29 mouse cellular contexts compared by ENCODE assay signal in genomic region chr2:7328018-7328899, GRCm38 (mm10).
A peak's percentile ranks its signal among the peaks of the same experiment; 100 is the strongest.
DNase-seq lines count a peak whose midpoint lies in the region; ATAC-seq lines count a peak whose summit lies in the region.
"Had no signal": no experiment of that assay in that cellular context is flagged by ENCODE, and none has a peak within 500 bp of the region (broad histone marks: within the 10 kb centered on the region; RNA-seq: fewer than 3 reads in every experiment).

No protein-coding gene starts in this region.

- H3K9ac ChIP-seq in heart, embryonic 15.5 days = no peak overlapping the region
- H3K9ac ChIP-seq in heart, embryonic 11.5 days (ENCODE audit: low read depth, low read length) = no peak overlapping the region
- H3K9ac ChIP-seq: embryonic facial prominence, embryonic 12.5 days; liver, embryonic 14.5 days; neural tube, embryonic 13.5 days; stomach, embryonic 15.5 days had no signal

- peak overlapping the region; percentile 27; the same call in 1 of the 2 replicates for H3K27ac ChIP-seq in heart, embryonic 15.5 days
- H3K27ac ChIP-seq in heart, embryonic 11.5 days (ENCODE audit: low read depth, low read length) = no peak overlapping the region
- H3K27ac ChIP-seq: embryonic facial prominence, embryonic 12.5 days; gastrocnemius, adult 2 months; hindbrain, embryonic 10.5 days; liver, embryonic 14.5 days; macrophage; neural tube, embryonic 13.5 days; stomach, embryonic 15.5 days had no signal

- no peak overlapping the region for H3K4me3 ChIP-seq in heart, embryonic 15.5 days
- H3K4me3 ChIP-seq in heart, embryonic 11.5 days (ENCODE audit: low read depth, low read length) = no peak overlapping the region
- H3K4me3 ChIP-seq: embryonic facial prominence, embryonic 12.5 days; gastrocnemius, adult 2 months; hindbrain, embryonic 10.5 days; neural tube, embryonic 13.5 days; stomach, embryonic 15.5 days had no signal

- intact Hi-C loops in heart, postnatal 14 days (cut with DNase I) = no loop called here

- no peaks in the 10 kb centered on the region for H3K36me3 ChIP-seq in heart, embryonic 15.5 days
- H3K36me3 ChIP-seq in heart, embryonic 11.5 days (ENCODE audit: control insufficient read depth, insufficient read depth, low read length) = no peaks in the 10 kb centered on the region
- H3K36me3 ChIP-seq: embryonic facial prominence, embryonic 12.5 days; hindbrain, embryonic 10.5 days; neural tube, embryonic 13.5 days; stomach, embryonic 15.5 days had no signal

- 54% methylated on average over 8 of the region's 8 CpGs for WGBS in heart, embryonic 15.5 days
- WGBS in heart, embryonic 11.5 days (ENCODE audit: insufficient replicate concordance) = 64% methylated on average over 8 of the region's 8 CpGs

- no peak overlapping the region for H3K4me2 ChIP-seq in heart, embryonic 15.5 days
- no peak overlapping the region for H3K4me2 ChIP-seq in heart, embryonic 11.5 days
- H3K4me2 ChIP-seq: embryonic facial prominence, embryonic 12.5 days; neural tube, embryonic 13.5 days; stomach, embryonic 15.5 days had no signal

- peak; percentile 94 for DNase-seq in heart, adult 11 months
- DNase-seq in heart, postnatal 14 days = no peak
- DNase-seq in 3134 (ENCODE audit: extremely low read depth, insufficient read length, low spot score) (peak; percentile 9), adipocyte (ENCODE audit: low spot score) (peak; percentile 3)
- DNase-seq in cerebellum, adult 9-11 months = no peak
- no peak for DNase-seq in right cerebral cortex, postnatal 4 days
- DNase-seq: B cell, adult 2 months; cerebellum, adult 8-10 months; cerebellum, postnatal 36 days; embryo, embryonic 11 days; gastrocnemius, adult 2 months; gastrocnemius, postnatal 36 days; kidney, adult 18-20 months; kidney, postnatal 36 days; layer of hippocampus, postnatal 36 days; liver; lung, adult 2 months; lung, postnatal 10 days had no signal

- ATAC-seq in heart, embryonic 15.5 days (replicated peaks; ENCODE audit: insufficient number of reproducible peaks, insufficient read depth, low FRiP score, low read depth) = no peak
- no peak for ATAC-seq in heart, embryonic 11.5 days (replicated peaks; ENCODE audit: insufficient number of reproducible peaks, low FRiP score, low TSS enrichment)
- ATAC-seq: activated CD4-positive, CD25-positive, alpha-beta regulatory T cell, adult 4 months; forebrain, embryonic 14.5 days; hindbrain, embryonic 16.5 days had no signal

- no peaks in the 10 kb centered on the region for H3K9me3 ChIP-seq in heart, embryonic 15.5 days (replicated peaks)
- H3K9me3 ChIP-seq in heart, embryonic 11.5 days (replicated peaks; ENCODE audit: control insufficient read depth, low read length) = no peaks in the 10 kb centered on the region
- H3K9me3 ChIP-seq: embryonic facial prominence, embryonic 12.5 days; hindbrain, embryonic 10.5 days; neural tube, embryonic 13.5 days; stomach, embryonic 15.5 days had no signal

- no peaks in the 10 kb centered on the region for H3K27me3 ChIP-seq in heart, embryonic 15.5 days
- no peaks in the 10 kb centered on the region for H3K27me3 ChIP-seq in heart, embryonic 11.5 days (ENCODE audit: control insufficient read depth, insufficient read depth, low read length)
- H3K27me3 ChIP-seq: embryonic facial prominence, embryonic 12.5 days; neural tube, embryonic 13.5 days; stomach, embryonic 15.5 days had no signal

- H3K4me1 ChIP-seq in heart, embryonic 15.5 days (replicated peaks) = peaks cover 4% of the 10 kb centered on the region; the same call in 1 of the 2 replicates
- no peaks in the 10 kb centered on the region for H3K4me1 ChIP-seq in heart, embryonic 11.5 days (ENCODE audit: control insufficient read depth, insufficient read depth, low read length)
- H3K4me1 ChIP-seq: embryonic facial prominence, embryonic 12.5 days; hindbrain, embryonic 10.5 days; neural tube, embryonic 13.5 days; stomach, embryonic 15.5 days had no signal

Comparison
In these comparisons a context has a peak if more than half of its experiments do, and no peak if none do; other contexts are left out.
1. DNase-seq: peak in heart, adult 11 months (single experiment), 3134 (single experiment) and adipocyte (single experiment); none in heart, postnatal 14 days (0 of 2), cerebellum, adult 9-11 months (single experiment) and right cerebral cortex, postnatal 4 days (single experiment).